In the genomic region with DNA sequence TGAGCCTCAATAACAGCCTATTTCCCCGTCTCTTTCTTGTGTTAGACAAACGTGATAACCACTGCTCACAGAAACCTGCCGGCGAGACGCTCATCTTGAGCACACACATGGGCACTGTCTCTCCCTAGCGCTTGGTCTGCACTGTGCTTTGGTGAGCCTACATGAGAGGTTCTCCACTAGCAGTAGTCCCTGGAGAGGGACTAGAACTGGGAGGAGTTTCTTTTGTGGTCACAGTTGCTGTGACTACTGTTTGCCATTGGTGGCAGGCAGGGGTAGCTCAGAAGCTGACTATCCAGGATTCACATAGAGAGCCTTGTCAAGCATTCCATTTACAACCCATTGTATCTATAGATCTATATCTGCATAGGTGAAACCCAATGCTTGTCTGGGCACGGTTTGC, we compare ENCODE assay signal across 14 mouse cellular contexts. TPM values are rescaled to one million over a fixed set of nuclear protein-coding genes. Genes with fewer than 3 reads are reported as not detected.
"Had no signal": no experiment of that assay in that cellular context is flagged by ENCODE, and none has a peak within 500 bp of the region (broad histone marks: within the 10 kb centered on the region; RNA-seq: fewer than 3 reads in every experiment).

No protein-coding gene starts in this region.

- H3K27ac ChIP-seq: kidney, embryonic 15.5 days; limb, embryonic 10.5 days; liver, embryonic 14.5 days; lung, embryonic 15.5 days; macrophage; midbrain, embryonic 13.5 days had no signal

- H3K4me3 ChIP-seq: kidney, embryonic 15.5 days; limb, embryonic 10.5 days; lung, embryonic 15.5 days; midbrain, embryonic 13.5 days had no signal

- H3K4me2 ChIP-seq: kidney, embryonic 15.5 days; lung, embryonic 15.5 days; midbrain, embryonic 13.5 days had no signal

- DNase-seq: kidney, adult 18-20 months; kidney, postnatal 14 days; lung, postnatal 14 days; right cerebral cortex, postnatal 14 days; thymus, adult 18-20 months; thymus, postnatal 14 days had no signal

- H3K9ac ChIP-seq: kidney, embryonic 15.5 days; liver, embryonic 14.5 days; lung, embryonic 15.5 days; midbrain, embryonic 13.5 days had no signal

- H3K9me3 ChIP-seq: kidney, embryonic 15.5 days; limb, embryonic 10.5 days; lung, embryonic 15.5 days; midbrain, embryonic 13.5 days had no signal

- H3K4me1 ChIP-seq: kidney, embryonic 15.5 days; limb, embryonic 10.5 days; lung, embryonic 15.5 days; midbrain, embryonic 13.5 days had no signal

- H3K27me3 ChIP-seq: kidney, embryonic 15.5 days; lung, embryonic 15.5 days; midbrain, embryonic 13.5 days had no signal

- ATAC-seq: midbrain, embryonic 13.5 days had no signal

RNA-seq across cellular contexts. Expression of gene Ldhal6b, which starts 5.8 kb away (rescaled TPM):
- polyA plus RNA-seq: kidney, embryonic 15.5 days; large intestine, adult 2 months; limb, embryonic 10.5 days; lung, embryonic 15.5 days; midbrain, embryonic 13.5 days; stomach, embryonic 16.5 days had no signal
